Mouse (Mus musculus) ovary, postnatal 10 days (tissue): ENCODE measurements around the gene 4933402E13Rik.

Experiments used
- DNase-seq: peaks from one replicate; pipeline ENCODE4 v3.0.0; 2022; ENCODE audit warnings: low spot score

4933402E13Rik gene

DNA sequence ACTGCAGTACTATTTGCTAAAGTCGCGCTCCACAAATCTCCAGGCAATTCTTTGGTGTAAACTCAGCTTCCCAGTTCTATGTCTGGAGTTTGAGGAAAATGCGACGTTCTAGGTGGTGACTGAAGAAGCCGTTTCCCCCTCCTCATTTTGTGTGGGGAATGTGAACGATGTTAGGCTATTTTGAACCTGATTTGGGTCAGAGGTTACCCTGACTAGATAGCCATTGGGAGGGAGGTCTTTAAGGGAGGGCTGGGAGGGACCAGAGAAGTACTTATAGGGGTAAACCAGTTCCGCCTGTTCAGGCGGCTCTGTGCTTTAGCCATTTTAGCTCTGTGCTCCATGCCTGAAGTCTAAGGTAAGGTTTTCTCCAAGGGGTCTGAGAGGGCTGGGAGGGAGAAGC is at the start of gene 4933402E13Rik:
Gene 4933402E13Rik (plus strand): TSS at position 301 of the 400 bp plus-strand sequence.
- no peak for DNase-seq
